Mouse (Mus musculus) forebrain, embryonic 16.5 days (tissue): Measurements from ENCODE around the gene Capn8. TPM values are rescaled to one million over a fixed set of nuclear protein-coding genes. Genes with fewer than 3 reads are reported as not detected.

ENCODE experiments used
- ATAC-seq: fragments of 200-750 bp; cut with Nextera tagmentation; 2 replicates; pipeline ENCODE4 v1.8.0; 2017; ENCODE audit warnings: mild to moderate bottlenecking, moderate library complexity
- H3K27ac ChIP-seq: fragments of 300-500 bp; sonication (generic); 2 replicates; pipeline ENCODE4 v1.5.1; 2014; ENCODE audit warnings: low read length, control low read depth
- H3K27me3 ChIP-seq: fragments of 300-500 bp; sonication (generic); replicated peaks from 2 replicates; pipeline ENCODE4 v1.6.1; 2014; ENCODE audit warnings: low read length; ENCODE audit not compliant: control insufficient read depth, insufficient read depth
- H3K36me3 ChIP-seq: fragments of 300-500 bp; sonication (generic); 2 replicates; pipeline ENCODE4 v1.6.1; 2014; ENCODE audit not compliant: control insufficient read depth, insufficient read depth
- H3K4me1 ChIP-seq: fragments of 300-500 bp; sonication (generic); replicated peaks from 2 replicates; pipeline ENCODE4 v1.6.1; 2014; ENCODE audit warnings: low read length; ENCODE audit not compliant: control insufficient read depth, insufficient read depth
- H3K4me2 ChIP-seq: fragments of 300-500 bp; sonication (generic); 2 replicates; pipeline ENCODE4 v1.6.1; 2014; ENCODE audit warnings: mild to moderate bottlenecking, low read length, control low read depth
- H3K4me3 ChIP-seq: fragments of 300-500 bp; sonication (generic); replicated peaks from 2 replicates; pipeline ENCODE4 v1.5.1; 2014; ENCODE audit warnings: mild to moderate bottlenecking, low read length, control low read depth
- H3K9ac ChIP-seq: fragments of 300-500 bp; sonication (generic); replicated peaks from 2 replicates; pipeline ENCODE4 v1.6.1; 2014; ENCODE audit warnings: low read depth, low read length, control low read depth
- H3K9me3 ChIP-seq: fragments of 300-500 bp; sonication (generic); 2 replicates; pipeline ENCODE4 v1.6.1; 2016; ENCODE audit warnings: low read length; ENCODE audit not compliant: control insufficient read depth
- WGBS: fragments of 180-500 bp; shearing (Covaris S2); extraction: QIAGEN DNeasy Blood & Tissue Kit; methylation state at CpG from one replicate; pipeline ENCODE4 v1.1.7; 2014; 5-methylcytosine and 5-hydroxymethylcytosine counted together
- polyA plus RNA-seq: library from polyadenylated mRNA; unstranded; fragments of >200 nt; fragmentation: Nextera tagmentation; extraction: Ambion mirVana; gene quantifications from 2 replicates; pipeline ENCODE4 v1.2.1, GENCODE M21; 2015

Capn8 gene
- polyA plus RNA-seq, 1 experiment from 2014 or later, result 0.14 TPM

- H3K27ac ChIP-seq, result no peak overlapping the region
- H3K4me2 ChIP-seq, result no peak overlapping the region
- WGBS, result 79% methylated on average over 4 of the region's 4 CpGs
- 0 out of 2 replicates have a peak, but pooled peaks cover 5% of the 10 kb centered on the region for H3K27me3 ChIP-seq
- no peak overlapping the region for H3K9ac ChIP-seq
- no peaks in the 10 kb centered on the region for H3K9me3 ChIP-seq
- H3K4me1 ChIP-seq, result peaks cover 3% of the 10 kb centered on the region; the same call in 1 of the 2 replicates
- no peak overlapping the region for H3K4me3 ChIP-seq
- H3K36me3 ChIP-seq, result no peaks in the 10 kb centered on the region
- ATAC-seq, result no peak
Measured at GRCm38 (mm10) chr1:182587706-182588105, 22.9 kb downstream of the Capn8 start.

DNA sequence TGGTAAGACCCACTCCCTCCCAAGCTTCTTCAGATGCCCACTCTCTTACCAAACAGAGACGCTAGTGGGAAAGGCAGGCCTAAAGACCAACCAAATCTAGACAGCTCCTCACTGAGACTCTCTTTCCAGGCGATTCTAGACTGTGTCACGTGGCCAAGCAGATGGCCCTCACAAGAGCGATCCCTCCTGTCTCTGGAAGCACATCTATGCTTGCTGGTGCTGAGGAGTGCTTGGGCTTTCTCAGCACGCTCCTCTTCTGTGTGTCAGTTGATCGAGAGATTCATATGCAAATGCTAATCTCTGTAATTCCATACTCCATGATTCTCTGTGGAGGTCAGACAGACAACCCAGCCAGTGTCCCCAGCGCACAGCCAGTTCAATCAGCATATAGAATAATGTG, 26.7 kb downstream of the Capn8 start:
- WGBS, result 48% methylated on average over 7 of the region's 7 CpGs
- H3K4me2 ChIP-seq, result no peak overlapping the region
- no peaks in the 10 kb centered on the region for H3K36me3 ChIP-seq
- H3K27me3 ChIP-seq, result no peaks in the 10 kb centered on the region
- no peaks in the 10 kb centered on the region for H3K4me1 ChIP-seq
- no peak for ATAC-seq
- H3K9ac ChIP-seq, result no peak overlapping the region
- H3K27ac ChIP-seq, result no peak overlapping the region
- H3K9me3 ChIP-seq, result no peaks in the 10 kb centered on the region
- no peak overlapping the region for H3K4me3 ChIP-seq

- no peak for ATAC-seq
- H3K9me3 ChIP-seq, result no peaks in the 10 kb centered on the region
- no peak overlapping the region for H3K27ac ChIP-seq
- WGBS, result 39% methylated on average over 4 of the region's 4 CpGs
- H3K27me3 ChIP-seq, result no peaks in the 10 kb centered on the region
- H3K36me3 ChIP-seq, result no peaks in the 10 kb centered on the region
- no peak overlapping the region for H3K9ac ChIP-seq
- H3K4me2 ChIP-seq, result no peak overlapping the region
- H3K4me1 ChIP-seq, result no peaks in the 10 kb centered on the region
- no peak overlapping the region for H3K4me3 ChIP-seq
Measured at GRCm38 (mm10) chr1:182592436-182592835, 27.6 kb downstream of the Capn8 start.

GRCm38 (mm10) chr1:182605330-182606150, 40.7 kb downstream of the Capn8 start:
- no peak for ATAC-seq
- no peaks in the 10 kb centered on the region for H3K9me3 ChIP-seq
- H3K4me3 ChIP-seq, result no peak overlapping the region
- H3K27ac ChIP-seq, result no peak overlapping the region
- no peak overlapping the region for H3K4me2 ChIP-seq
- H3K9ac ChIP-seq, result no peak overlapping the region
- no peaks in the 10 kb centered on the region for H3K27me3 ChIP-seq
- H3K36me3 ChIP-seq, result no peaks in the 10 kb centered on the region
- WGBS, result 71% methylated on average over 17 of the region's 17 CpGs
- 0 out of 2 replicates have a peak, but pooled peaks cover 3% of the 10 kb centered on the region for H3K4me1 ChIP-seq

- Histone ChIP-seq H3K9ac (no peak overlapping the region), H3K4me2 (no peak overlapping the region), H3K9me3 (no peaks in the 10 kb centered on the region), H3K4me3 (no peak overlapping the region), H3K4me1 (0 out of 2 replicates have a peak, but pooled peaks cover 3% of the 10 kb centered on the region), H3K27me3 (no peaks in the 10 kb centered on the region), H3K36me3 (no peaks in the 10 kb centered on the region), H3K27ac (no peak overlapping the region)
- 63% methylated on average over 4 of the region's 4 CpGs for WGBS
- no peak for ATAC-seq
Measured at GRCm38 (mm10) chr1:182609701-182610335, 45.0 kb downstream of the Capn8 start.

- no peaks in the 10 kb centered on the region for H3K27me3 ChIP-seq
- no peak for ATAC-seq
- H3K9me3 ChIP-seq, result peaks cover 2% of the 10 kb centered on the region; the same call in 1 of the 2 replicates
- peaks cover 10% of the 10 kb centered on the region; the same call in 1 of the 2 replicates for H3K4me1 ChIP-seq
- no peak overlapping the region for H3K4me2 ChIP-seq
- H3K4me3 ChIP-seq, result no peak overlapping the region
- no peak overlapping the region for H3K9ac ChIP-seq
- no peak overlapping the region for H3K27ac ChIP-seq
- 52% methylated on average over 1 of the region's 1 CpGs for WGBS
- no peaks in the 10 kb centered on the region for H3K36me3 ChIP-seq
Measured at GRCm38 (mm10) chr1:182615465-182615864, 50.7 kb downstream of the Capn8 start.

DNA sequence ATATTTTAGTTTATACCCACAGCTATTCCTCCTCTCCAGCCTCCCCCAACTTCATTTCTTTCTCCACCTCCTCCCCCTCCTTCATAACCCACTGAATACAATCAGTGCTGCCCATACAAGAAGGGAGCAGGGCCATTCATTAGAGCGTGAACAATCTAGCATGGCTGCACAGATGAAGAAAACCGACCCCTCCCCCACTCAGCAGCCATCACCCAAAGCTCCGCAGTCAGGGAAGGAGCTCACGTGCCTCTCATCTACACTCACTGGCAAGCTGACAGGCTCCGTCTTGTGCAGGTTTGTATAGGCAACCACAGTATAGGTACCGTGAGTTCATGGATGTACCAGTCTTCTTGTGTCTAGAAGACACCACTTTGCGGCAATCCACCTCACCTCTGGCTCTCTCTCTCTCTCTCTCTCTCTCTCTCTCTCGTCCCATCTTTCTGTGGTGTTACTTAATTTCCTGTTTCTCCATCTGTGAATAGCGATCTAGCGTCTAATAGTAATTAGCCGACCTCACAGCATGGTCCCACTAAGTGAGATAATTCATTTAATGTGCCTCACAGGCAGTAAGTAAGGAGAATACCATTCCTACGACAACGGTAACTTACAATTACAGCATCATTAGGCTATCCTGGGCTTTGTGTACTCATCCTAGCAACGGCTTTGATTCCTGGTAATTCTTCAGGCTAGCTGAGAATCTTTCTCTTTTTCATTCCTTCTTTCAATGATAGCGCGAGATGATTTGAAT, 53.6 kb downstream of the Capn8 start:
- H3K27me3 ChIP-seq, result no peaks in the 10 kb centered on the region
- H3K9me3 ChIP-seq, result peaks cover 2% of the 10 kb centered on the region; the same call in 1 of the 2 replicates
- H3K27ac ChIP-seq, result peak overlapping the region; percentile 12; the same call in 1 of the 2 replicates
- peak; percentile 79 for ATAC-seq
- peaks cover 10% of the 10 kb centered on the region; the same call in 1 of the 2 replicates for H3K4me1 ChIP-seq
- no peak overlapping the region for H3K4me3 ChIP-seq
- H3K4me2 ChIP-seq, result peak overlapping the region; percentile 31
- no peak overlapping the region for H3K9ac ChIP-seq
- no peaks in the 10 kb centered on the region for H3K36me3 ChIP-seq
- WGBS, result 17% methylated on average over 16 of the region's 16 CpGs

GRCm38 (mm10) chr1:182620470-182620869, 55.7 kb downstream of the Capn8 start:
- H3K27me3 ChIP-seq, result no peaks in the 10 kb centered on the region
- H3K9me3 ChIP-seq, result peaks cover 2% of the 10 kb centered on the region; the same call in 1 of the 2 replicates
- 42% methylated on average over 4 of the region's 4 CpGs for WGBS
- no peak overlapping the region for H3K9ac ChIP-seq
- no peak overlapping the region for H3K27ac ChIP-seq
- H3K36me3 ChIP-seq, result no peaks in the 10 kb centered on the region
- no peak for ATAC-seq
- no peak overlapping the region for H3K4me2 ChIP-seq
- peaks cover 10% of the 10 kb centered on the region; the same call in 1 of the 2 replicates for H3K4me1 ChIP-seq
- no peak overlapping the region for H3K4me3 ChIP-seq

GRCm38 (mm10) chr1:182621256-182621655, 56.4 kb downstream of the Capn8 start:
- ATAC-seq, result no peak
- WGBS, result 86% methylated on average over 8 of the region's 8 CpGs
- Histone ChIP-seq H3K27me3 (no peaks in the 10 kb centered on the region), H3K36me3 (no peaks in the 10 kb centered on the region), H3K9ac (no peak overlapping the region), H3K4me1 (peaks cover 12% of the 10 kb centered on the region), H3K9me3 (peaks cover 2% of the 10 kb centered on the region; the same call in 1 of the 2 replicates), H3K4me2 (no peak overlapping the region), H3K27ac (no peak overlapping the region), H3K4me3 (no peak overlapping the region)
